Mouse (Mus musculus) mature B cell (primary cell): ENCODE data around the gene Ppp1r36.
"Not testable (repeated sequence)": the region's sequence is repeated elsewhere in the genome, so short reads cannot be mapped to it uniquely, and the experiment has no call there.

Experiments
- in situ Hi-C: fragments of 300-500 bp; cut with MboI; formaldehyde crosslinking; loops from 2 replicates; pipeline ENCODE4 v1.14.3; 2019

The Ppp1r36 gene

GRCm38 (mm10) chr12:76448127-76448526 is 30.8 kb downstream of the Ppp1r36 start:
- in situ Hi-C loops: no loop called here

GRCm38 (mm10) chr12:76452203-76452602 is 34.9 kb downstream of the Ppp1r36 start:
- in situ Hi-C loops: no loop called here

- in situ Hi-C loops: not testable (repeated sequence)
These were observed 41.1 kb downstream of the Ppp1r36 start for GRCm38 (mm10) chr12:76458445-76458844.

GRCm38 (mm10) chr12:76459032-76459431 is 41.7 kb downstream of the Ppp1r36 start:
- in situ Hi-C loops: no loop called here

GRCm38 (mm10) chr12:76463391-76463790 is 46.1 kb downstream of the Ppp1r36 start:
- in situ Hi-C loops: no loop called here

GRCm38 (mm10) chr12:76464651-76465252 is 47.4 kb downstream of the Ppp1r36 start:
- in situ Hi-C loops: no loop called here

GRCm38 (mm10) chr12:76466651-76467050 is 49.3 kb downstream of the Ppp1r36 start:
- in situ Hi-C loops: no loop called here

- in situ Hi-C loops: no loop called here
These were observed 49.9 kb downstream of the Ppp1r36 start for GRCm38 (mm10) chr12:76467256-76467655.

- in situ Hi-C loops: no loop called here
These were observed 54.7 kb downstream of the Ppp1r36 start for GRCm38 (mm10) chr12:76472046-76472445.

GRCm38 (mm10) chr12:76473562-76474245 is 56.4 kb downstream of the Ppp1r36 start:
- in situ Hi-C loops: no loop called here

GRCm38 (mm10) chr12:76474246-76474583 is 56.9 kb downstream of the Ppp1r36 start:
- in situ Hi-C loops: no loop called here

GRCm38 (mm10) chr12:76474802-76475201 is 57.5 kb downstream of the Ppp1r36 start:
- in situ Hi-C loops: no loop called here

GRCm38 (mm10) chr12:76476146-76476545 is 58.8 kb downstream of the Ppp1r36 start:
- in situ Hi-C loops: no loop called here

GRCm38 (mm10) chr12:76478309-76479023 is 61.1 kb downstream of the Ppp1r36 start:
- in situ Hi-C loops: no loop called here

GRCm38 (mm10) chr12:76479174-76479573 is 61.8 kb downstream of the Ppp1r36 start:
- in situ Hi-C loops: no loop called here

- in situ Hi-C loops: no loop called here
These were observed 62.6 kb downstream of the Ppp1r36 start for GRCm38 (mm10) chr12:76479836-76480495.

GRCm38 (mm10) chr12:76482446-76482845 is 65.1 kb downstream of the Ppp1r36 start:
- in situ Hi-C loops: no loop called here

GRCm38 (mm10) chr12:76482948-76483347 is 65.6 kb downstream of the Ppp1r36 start:
- in situ Hi-C loops: no loop called here

- in situ Hi-C loops: no loop called here
These were observed 67.5 kb downstream of the Ppp1r36 start for GRCm38 (mm10) chr12:76484881-76485280.

- in situ Hi-C loops: no loop called here
These were observed 68.0 kb downstream of the Ppp1r36 start for GRCm38 (mm10) chr12:76485381-76485780.

- in situ Hi-C loops: no loop called here
These were observed 69.6 kb downstream of the Ppp1r36 start for GRCm38 (mm10) chr12:76486943-76487342.
